ENCODE assay signal across 22 mouse cellular contexts in genomic region chr1:107614087-107614486, GRCm38 (mm10). TPM values are rescaled to one million over a fixed set of nuclear protein-coding genes. Genes with fewer than 3 reads are reported as not detected.
DNase-seq lines count a peak whose midpoint lies in the region; ATAC-seq and TF ChIP-seq lines count a peak whose summit lies in the region.
"Had no signal": no experiment of that assay in that cellular context is flagged by ENCODE, and none has a peak within 500 bp of the region (broad histone marks: within the 10 kb centered on the region; RNA-seq: fewer than 3 reads in every experiment).

No protein-coding gene starts in this region.

- TF ChIP-seq POLR2A in liver, adult 2 months (IDR thresholded peaks at IDR 0.05; ENCODE audit: extremely low read depth, insufficient read depth, low read length) = no peak

- WGBS in liver, adult 2 months = 20% methylated on average over 2 of the region's 2 CpGs
- WGBS in liver, embryonic 11.5 days = 72% methylated on average over 2 of the region's 2 CpGs
- 71% methylated on average over 2 of the region's 2 CpGs for WGBS in liver, embryonic 16.5 days (ENCODE audit: insufficient replicate concordance)
- WGBS in liver, embryonic 12.5 days (ENCODE audit: insufficient replicate concordance) = 75% methylated on average over 2 of the region's 2 CpGs
- 67% methylated on average over 2 of the region's 2 CpGs for WGBS in liver, postnatal 0 days (ENCODE audit: insufficient replicate concordance)

- H3K9ac ChIP-seq in liver, adult 2 months (ENCODE audit: low read depth, low read length) = no peak overlapping the region
- H3K9ac ChIP-seq in liver, embryonic 11.5 days (ENCODE audit: low read depth, low read length) = no peak overlapping the region
- no peak overlapping the region for H3K9ac ChIP-seq in liver, embryonic 16.5 days (ENCODE audit: low read depth, low read length)
- H3K9ac ChIP-seq in liver, embryonic 12.5 days = no peak overlapping the region
- no peak overlapping the region for H3K9ac ChIP-seq in liver, postnatal 0 days (replicated peaks)

- H3K9me3 ChIP-seq in liver, embryonic 11.5 days (ENCODE audit: control insufficient read depth, low read length) = no peaks in the 10 kb centered on the region
- H3K9me3 ChIP-seq in liver, embryonic 16.5 days (replicated peaks; ENCODE audit: control insufficient read depth, low read length) = no peaks in the 10 kb centered on the region
- no peaks in the 10 kb centered on the region for H3K9me3 ChIP-seq in liver, embryonic 12.5 days (replicated peaks)
- H3K9me3 ChIP-seq in liver, postnatal 0 days (ENCODE audit: low read length) = no peaks in the 10 kb centered on the region

- no peak overlapping the region for H3K4me3 ChIP-seq in liver, adult 2 months (ENCODE audit: insufficient read depth, low read depth, low read length)
- no peak overlapping the region for H3K4me3 ChIP-seq in liver, embryonic 11.5 days (ENCODE audit: low read depth, low read length)
- no peak overlapping the region for H3K4me3 ChIP-seq in liver, embryonic 16.5 days (ENCODE audit: low read depth, low read length)
- H3K4me3 ChIP-seq in liver, embryonic 12.5 days = no peak overlapping the region
- H3K4me3 ChIP-seq in liver, postnatal 0 days (ENCODE audit: low read depth, low read length) = no peak overlapping the region

- ATAC-seq in liver, embryonic 11.5 days (replicated peaks; ENCODE audit: low FRiP score) = no peak
- ATAC-seq in liver, embryonic 16.5 days (ENCODE audit: low read depth) = 0 out of 2 replicates have a peak, but pooled peaks have one; percentile 30
- no peak for ATAC-seq in liver, embryonic 12.5 days
- peak; percentile 72 for ATAC-seq in liver, postnatal 0 days
- ATAC-seq: activated CD4-positive, CD25-positive, alpha-beta regulatory T cell, adult 4 months; CD4-positive, CD25-positive, alpha-beta regulatory T cell, adult 4 months; Patski had no signal

- H3K4me1 ChIP-seq in liver, adult 2 months (ENCODE audit: control insufficient read depth, insufficient read depth, low read length) = peaks cover 3% of the 10 kb centered on the region; the same call in 1 of the 2 replicates
- H3K4me1 ChIP-seq in liver, embryonic 11.5 days (replicated peaks; ENCODE audit: control insufficient read depth, insufficient read depth, low read length) = no peaks in the 10 kb centered on the region
- H3K4me1 ChIP-seq in liver, embryonic 16.5 days (ENCODE audit: control insufficient read depth, low read depth, low read length) = no peaks in the 10 kb centered on the region
- no peaks in the 10 kb centered on the region for H3K4me1 ChIP-seq in liver, embryonic 12.5 days
- no peaks in the 10 kb centered on the region for H3K4me1 ChIP-seq in liver, postnatal 0 days (ENCODE audit: insufficient read depth)

- no peaks in the 10 kb centered on the region for H3K27me3 ChIP-seq in liver, adult 2 months (ENCODE audit: control insufficient read depth, insufficient read depth, low read length)
- no peaks in the 10 kb centered on the region for H3K27me3 ChIP-seq in liver, embryonic 11.5 days (replicated peaks; ENCODE audit: control insufficient read depth, insufficient read depth, low read length)
- H3K27me3 ChIP-seq in liver, embryonic 16.5 days (ENCODE audit: control insufficient read depth, insufficient read depth, low read depth, low read length) = no peaks in the 10 kb centered on the region
- H3K27me3 ChIP-seq in liver, embryonic 12.5 days (replicated peaks) = no peaks in the 10 kb centered on the region
- no peaks in the 10 kb centered on the region for H3K27me3 ChIP-seq in liver, postnatal 0 days (ENCODE audit: insufficient read depth, low read length)
- H3K27me3 ChIP-seq: CH12.LX had no signal

- no peak for TF ChIP-seq CTCF in liver, adult 2 months (IDR thresholded peaks at IDR 0.05; ENCODE audit: low read depth, low read length)
- TF ChIP-seq CTCF in liver, postnatal 0 days (IDR thresholded peaks at IDR 0.05; ENCODE audit: low read depth) = no peak

- peak overlapping the region; percentile 90 for H3K27ac ChIP-seq in liver, adult 2 months (replicated peaks; ENCODE audit: insufficient read depth, low read depth, low read length)
- H3K27ac ChIP-seq in liver, embryonic 11.5 days (ENCODE audit: low read depth, low read length) = no peak overlapping the region
- no peak overlapping the region for H3K27ac ChIP-seq in liver, embryonic 16.5 days (ENCODE audit: low read length)
- no peak overlapping the region for H3K27ac ChIP-seq in liver, embryonic 12.5 days
- H3K27ac ChIP-seq in liver, postnatal 0 days (ENCODE audit: low read depth) = no peak overlapping the region

- H3K36me3 ChIP-seq in liver, adult 2 months (ENCODE audit: control insufficient read depth, insufficient read depth, low read length) = no peaks in the 10 kb centered on the region
- H3K36me3 ChIP-seq in liver, embryonic 11.5 days (ENCODE audit: control insufficient read depth, insufficient read depth, low read length) = no peaks in the 10 kb centered on the region
- no peaks in the 10 kb centered on the region for H3K36me3 ChIP-seq in liver, embryonic 16.5 days (ENCODE audit: control insufficient read depth, insufficient read depth)
- H3K36me3 ChIP-seq in liver, embryonic 12.5 days = no peaks in the 10 kb centered on the region
- H3K36me3 ChIP-seq in liver, postnatal 0 days (replicated peaks; ENCODE audit: insufficient read depth, low read length) = no peaks in the 10 kb centered on the region
- H3K36me3 ChIP-seq: G1E had no signal

- H3K79me2 ChIP-seq in liver, adult 2 months (ENCODE audit: control insufficient read depth, insufficient read depth, low read length) = no peaks in the 10 kb centered on the region

- no peak overlapping the region for H3K4me2 ChIP-seq in liver, embryonic 11.5 days
- no peak overlapping the region for H3K4me2 ChIP-seq in liver, embryonic 16.5 days (ENCODE audit: low read depth, low read length)
- no peak overlapping the region for H3K4me2 ChIP-seq in liver, embryonic 12.5 days
- H3K4me2 ChIP-seq in liver, postnatal 0 days (ENCODE audit: low read depth, low read length) = no peak overlapping the region

- no peak for TF ChIP-seq EP300 in liver, postnatal 0 days (IDR thresholded peaks at IDR 0.05; ENCODE audit: low read depth)

- DNase-seq in liver, adult 2 months (ENCODE audit: extremely low read depth, low read depth, low spot score) = peak; percentile 96
- DNase-seq in liver, embryonic 11.5 days (ENCODE audit: low spot score) = no peak
- DNase-seq in liver, postnatal 0 days = no peak
- DNase-seq in liver = no peak
- DNase-seq: adrenal gland, adult 2 months; adrenal gland, adult 8-10 months; adrenal gland, postnatal 10 days; adrenal gland, postnatal 14 days; adrenal gland, postnatal 25 days; adrenal gland, postnatal 36 days; B cell, adult 2 months; cerebellum, adult 11 months; cerebellum, adult 11-12 months; cerebellum, adult 18-20 months had no signal

RNA-seq across cellular contexts. Expression of gene Serpinb8, which starts 24.3 kb away (rescaled TPM):
- total RNA-seq in liver, adult 2 months (2014; rRNA removed) = 3.5 and 7.4 TPM in 2 replicates
- 2.1 and 2.5 TPM in 2 replicates for polyA plus RNA-seq in liver, adult 2 months (2012; rRNA removed)
- 0.53 and 1.0 TPM in 2 replicates for polyA plus RNA-seq in liver, embryonic 11.5 days (2014; fragmentation: Nextera tagmentation; extraction: Ambion mirVana)
- 0.08 and 0.09 TPM in 2 replicates for polyA plus RNA-seq in liver, embryonic 16.5 days (2015; fragmentation: Nextera tagmentation; extraction: Ambion mirVana)
- 0.29 and 0.35 TPM in 2 replicates for polyA plus RNA-seq in liver, embryonic 12.5 days (2016; fragmentation: Nextera tagmentation; extraction: Ambion mirVana)
- polyA plus RNA-seq in liver, postnatal 0 days (2015; fragmentation: Nextera tagmentation; extraction: Ambion mirVana) = 0.12 and 0.19 TPM in 2 replicates
- total RNA-seq: MEL had no signal
- polyA plus RNA-seq: activated CD4-positive, CD25-positive, alpha-beta regulatory T cell, adult 4 months; CD4-positive, CD25-positive, alpha-beta regulatory T cell, adult 4 months had no signal

Comparison
In these comparisons a context has a peak if more than half of its experiments do, and no peak if none do; other contexts are left out.
1. ATAC-seq: peak in liver, embryonic 16.5 days (single experiment) and liver, postnatal 0 days (single experiment); none in liver, embryonic 11.5 days (single experiment) and liver, embryonic 12.5 days (single experiment).